Mouse (Mus musculus) heart, postnatal 36 days (tissue): Measurements from ENCODE around the gene Clcn2. TPM values are rescaled to one million over a fixed set of nuclear protein-coding genes. Genes with fewer than 3 reads are reported as not detected.

Experiments used
- DNase-seq, 2 experiments: peaks; one replicate each; pipeline ENCODE4 v3.0.0; 2021 to 2022
- intact Hi-C: fragments of 180-260 bp; cut with DNase I; formaldehyde crosslinking; loops from one replicate; pipeline ENCODE4 v1.15.1; 2025
- total RNA-seq, 2 experiments: library from RNA; stranded (reverse); gene quantifications; 2 replicates each; pipeline ENCODE4 v1.2.3; 2021

Clcn2 gene
- 1 to 10 TPM; 2.3 to 2.6 TPM for total RNA-seq

- intact Hi-C loops, result loop anchor here (1.0 to 2.0 kb wide), 2 partner anchors 21 to 44 kb away; no protein-coding TSS in a partner anchor
- DNase-seq, result peak; percentile 98 to 99
Measured at GRCm38 (mm10) chr16:20717181-20717977, at the start of gene Clcn2, which contains the start of gene Polr2h. TSS of gene Clcn2 (minus strand) at chr16:20717746. TSS of gene Polr2h (plus strand) at chr16:20717665.

DNA sequence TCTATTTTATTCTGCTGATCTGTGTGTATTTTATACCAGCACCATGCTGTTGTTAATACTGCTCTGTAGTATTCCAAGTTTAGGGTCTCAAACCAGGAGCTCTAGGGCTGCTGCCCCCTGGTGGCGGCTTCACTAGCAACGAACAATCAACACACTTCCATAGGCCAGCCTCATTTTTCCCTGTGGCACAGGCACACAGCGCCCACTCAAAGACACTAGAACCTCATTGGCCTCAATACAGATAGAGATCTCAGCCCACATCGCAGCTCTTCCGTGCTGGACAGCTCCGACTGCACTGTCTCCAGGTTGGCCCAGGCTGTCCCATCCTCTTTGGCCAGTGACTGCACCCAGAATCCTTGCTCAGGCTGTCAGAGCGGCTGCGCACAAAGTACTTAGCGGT is 47.7 kb upstream of the Clcn2 start:
- DNase-seq, result peak; percentile 44 to 69
- intact Hi-C loops, result no loop called here

DNA sequence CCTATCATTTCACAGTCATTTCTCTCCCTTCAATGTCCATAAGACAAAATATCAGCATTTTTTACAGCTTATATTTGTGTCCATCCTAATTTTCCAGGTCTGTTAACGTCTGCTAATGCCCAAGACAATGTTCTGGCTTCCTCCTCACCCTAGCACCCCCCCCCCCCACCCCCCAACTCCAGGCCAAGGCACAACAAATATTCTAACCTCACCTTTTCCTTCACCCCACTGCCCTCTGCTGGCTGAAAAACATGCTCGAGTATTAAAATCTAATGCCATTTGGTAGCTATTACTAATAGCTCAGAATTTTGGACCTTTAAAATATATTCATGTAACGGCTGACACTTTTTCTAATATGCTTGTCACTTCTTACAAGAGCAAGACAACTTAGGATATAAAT is 44.1 kb upstream of the Clcn2 start:
- intact Hi-C loops, result loop anchor here (1.0 to 5.0 kb wide), 2 partner anchors 37 to 264 kb away; partner anchors contain the start of gene Eif2b5
- peak; percentile 45 to 67 for DNase-seq

DNA sequence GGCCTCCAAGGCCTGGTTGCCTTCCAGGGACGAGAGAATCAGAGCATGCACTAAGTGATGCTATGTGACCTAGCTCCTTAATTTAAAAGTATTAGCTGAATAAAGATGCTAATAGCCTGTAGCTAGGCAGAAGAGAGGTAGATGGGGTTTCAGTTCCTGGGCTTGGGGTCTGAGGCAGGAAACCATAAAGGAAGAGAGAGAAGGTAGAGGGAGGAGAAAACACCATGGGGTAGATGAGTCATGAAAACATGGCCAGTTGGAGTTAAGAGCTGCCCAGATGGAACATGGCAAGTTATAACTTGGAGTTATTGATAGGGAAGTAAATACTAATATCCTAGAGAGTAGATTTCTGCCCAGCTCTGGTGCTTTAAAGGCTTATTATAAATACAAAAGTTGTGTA is 39.8 kb upstream of the Clcn2 start:
- DNase-seq, result no peak
- intact Hi-C loops, result no loop called here

DNA sequence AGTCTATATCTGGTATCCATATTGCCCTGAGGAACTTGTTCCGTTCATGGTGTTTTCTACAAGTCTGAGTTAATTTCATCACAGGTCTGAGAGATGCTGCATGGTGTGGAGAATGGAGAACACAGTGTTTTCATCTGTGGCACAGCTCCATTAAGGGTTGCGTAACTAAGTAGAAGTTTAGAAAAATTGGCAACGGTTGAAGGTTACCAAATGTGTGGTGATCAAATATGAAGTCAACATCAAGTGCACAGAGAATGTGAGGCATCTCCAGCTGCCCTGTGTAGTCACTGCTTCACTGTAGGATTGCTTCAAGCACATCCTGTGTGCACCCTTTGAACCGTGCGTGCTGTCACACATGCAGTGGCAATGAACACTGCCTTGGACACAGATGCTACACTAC is 38.5 kb upstream of the Clcn2 start:
- peak; percentile 39 to 43 for DNase-seq
- intact Hi-C loops, result no loop called here

DNA sequence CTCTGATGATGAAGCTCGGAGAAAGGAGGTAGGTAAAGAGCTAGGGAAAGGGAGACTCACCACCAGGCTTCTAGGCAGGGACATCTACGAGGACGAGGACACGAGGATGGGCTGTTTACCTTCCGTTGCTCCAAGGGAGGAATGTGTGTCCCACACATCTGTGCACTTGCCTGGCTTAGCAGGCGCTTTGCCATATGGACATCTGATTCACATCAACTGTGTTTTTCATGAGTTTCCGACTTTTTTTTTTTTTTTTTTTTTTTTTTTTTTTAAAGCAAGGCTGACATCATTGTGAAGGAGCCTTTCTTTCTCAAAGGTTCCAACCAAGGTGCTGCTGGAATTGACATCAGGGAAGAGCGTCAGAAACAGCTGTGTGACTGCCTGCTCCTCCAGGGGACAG is 33.0 kb upstream of the Clcn2 start:
- intact Hi-C loops, result no loop called here
- peak in 1 of 2 experiments; percentile 22 for DNase-seq

DNA sequence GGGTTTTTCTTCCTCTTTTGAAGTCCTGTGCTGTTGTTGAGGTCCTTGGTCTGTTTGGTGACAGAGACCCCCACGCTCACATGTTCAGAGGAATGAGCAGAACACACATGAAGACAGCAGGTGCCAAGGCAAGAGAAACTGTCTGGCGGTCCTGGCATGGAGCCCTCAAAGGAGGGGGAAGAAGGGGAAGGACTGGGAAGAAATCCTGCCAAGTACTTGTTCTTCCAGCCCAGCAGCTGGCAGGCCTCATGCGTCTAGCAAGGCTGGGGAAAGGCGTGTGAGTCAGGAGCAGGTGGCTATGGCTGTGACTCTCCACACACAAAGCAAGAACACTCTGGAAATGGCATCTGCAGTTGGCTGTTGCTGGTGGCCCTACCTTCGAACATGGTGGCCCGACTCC is 29.1 kb upstream of the Clcn2 start:
- peak; percentile 75 to 80 for DNase-seq
- intact Hi-C loops, result no loop called here

DNA sequence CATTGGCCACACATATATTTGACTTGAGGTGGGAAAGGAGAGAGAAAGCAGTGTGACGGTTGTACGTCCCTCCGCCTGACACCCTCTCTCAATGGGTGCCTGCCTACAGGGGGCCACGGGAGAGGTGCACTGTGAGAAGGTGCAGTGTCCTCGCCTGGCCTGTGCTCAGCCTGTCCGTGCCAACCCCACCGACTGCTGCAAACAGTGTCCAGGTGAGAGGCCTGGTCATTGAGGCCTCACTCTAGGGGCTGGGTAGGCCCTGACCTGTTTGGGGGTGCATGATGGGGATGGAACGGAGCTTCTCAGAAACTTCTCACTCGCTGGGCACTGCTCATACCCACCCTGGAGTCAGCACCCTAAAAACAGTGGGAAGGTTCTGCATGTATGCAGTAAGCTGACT is 22.3 kb upstream of the Clcn2 start:
- no peak for DNase-seq
- intact Hi-C loops, result loop anchor here (10.0 kb wide), 1 partner anchor 155 kb away; no protein-coding TSS in a partner anchor

DNA sequence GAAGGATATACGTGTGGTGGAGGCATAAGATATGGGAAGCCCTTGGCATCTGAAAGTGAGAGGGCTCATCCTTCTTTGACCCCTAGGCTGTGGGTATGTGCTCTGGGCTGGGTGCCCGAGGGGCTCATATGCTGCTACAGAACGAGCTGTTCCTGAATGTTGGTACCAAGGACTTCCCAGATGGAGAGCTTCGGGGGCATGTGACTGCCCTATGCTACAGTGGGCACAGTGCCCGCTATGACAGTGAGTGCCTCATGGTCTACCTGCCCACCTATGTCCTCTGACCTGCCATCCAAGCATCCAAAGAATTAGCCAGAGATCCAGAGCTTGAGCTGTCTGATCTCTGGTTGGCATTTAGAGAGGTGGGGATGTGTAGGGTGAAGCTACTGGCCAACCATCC is 19.3 kb upstream of the Clcn2 start:
- intact Hi-C loops, result loop anchor here (10.0 kb wide), 1 partner anchor 158 kb away; no protein-coding TSS in a partner anchor
- no peak for DNase-seq

GRCm38 (mm10) chr16:20736168-20736567 is 18.6 kb upstream of the Clcn2 start:
- DNase-seq, result no peak
- intact Hi-C loops, result loop anchor here (10.0 kb wide), 1 partner anchor 159 kb away; no protein-coding TSS in a partner anchor

- DNase-seq, result no peak
- intact Hi-C loops, result loop anchor here (10.0 kb wide), 1 partner anchor 159 kb away; no protein-coding TSS in a partner anchor
Measured at GRCm38 (mm10) chr16:20735651-20736050, 18.1 kb upstream of the Clcn2 start.

DNA sequence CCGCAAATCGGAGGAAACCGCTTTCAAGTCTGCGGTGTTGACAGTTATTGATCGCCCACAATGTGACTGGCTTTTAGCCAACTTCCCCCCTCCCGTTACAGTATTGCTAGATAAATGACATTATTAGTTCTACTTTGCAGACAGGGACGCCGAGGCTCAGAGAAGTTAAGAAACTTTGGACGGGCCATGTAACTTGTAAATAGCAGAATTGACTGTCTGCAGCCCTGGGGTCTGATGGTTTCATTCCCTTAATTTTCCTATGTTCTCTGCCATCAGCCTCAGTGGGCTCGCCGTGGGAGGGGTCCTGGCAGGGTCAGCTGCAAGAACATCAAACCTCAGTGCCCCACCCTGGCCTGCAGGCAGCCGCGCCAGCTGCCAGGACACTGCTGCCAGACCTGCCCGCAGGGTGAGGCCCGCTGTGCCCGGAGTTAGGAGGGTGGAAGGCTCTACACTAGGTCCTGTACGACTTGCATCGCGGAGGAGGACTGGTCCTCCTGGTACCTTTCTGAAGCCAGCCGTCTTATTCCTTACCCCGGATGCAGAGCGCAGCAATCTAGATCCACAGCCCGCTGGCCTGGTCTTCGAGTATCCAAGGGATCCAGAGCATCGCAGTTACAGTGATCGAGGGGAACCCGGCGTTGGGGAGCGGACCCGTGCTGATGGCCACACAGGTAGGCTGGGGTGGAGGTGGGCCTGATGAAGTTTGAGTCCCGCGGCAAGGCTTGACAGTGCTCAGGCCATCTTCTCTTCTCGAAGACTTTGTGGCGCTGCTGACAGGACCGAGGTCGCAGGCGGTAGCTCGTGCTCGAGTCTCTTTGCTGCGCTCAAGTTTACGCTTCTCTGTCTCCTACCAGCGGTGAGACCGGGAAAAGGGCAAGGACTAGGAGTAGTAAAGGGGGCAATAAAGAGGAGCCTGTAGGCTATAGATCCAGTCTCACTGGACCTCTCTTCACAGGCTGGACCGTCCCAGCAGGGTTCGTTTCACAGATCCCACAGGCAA is 16.5 kb upstream of the Clcn2 start, which contains the start of gene Thpo:
Gene Thpo (minus strand): TSS at position 781 of the 1,000 bp plus-strand sequence.
- DNase-seq, result no peak
- intact Hi-C loops, result loop anchor here (10.0 kb wide), 1 partner anchor 161 kb away; no protein-coding TSS in a partner anchor

- intact Hi-C loops, result loop anchor here (10.0 kb wide), 1 partner anchor 162 kb away; no protein-coding TSS in a partner anchor
- peak; percentile 63 to 69 for DNase-seq
Measured at GRCm38 (mm10) chr16:20732925-20733730, 15.6 kb upstream of the Clcn2 start, which contains the start of gene Chrd. TSS of gene Chrd (plus strand) at chr16:20733127.

- intact Hi-C loops, result loop anchor here (10.0 kb wide), 1 partner anchor 162 kb away; no protein-coding TSS in a partner anchor
- no peak for DNase-seq
Measured at GRCm38 (mm10) chr16:20732251-20732924, 14.8 kb upstream of the Clcn2 start.

DNA sequence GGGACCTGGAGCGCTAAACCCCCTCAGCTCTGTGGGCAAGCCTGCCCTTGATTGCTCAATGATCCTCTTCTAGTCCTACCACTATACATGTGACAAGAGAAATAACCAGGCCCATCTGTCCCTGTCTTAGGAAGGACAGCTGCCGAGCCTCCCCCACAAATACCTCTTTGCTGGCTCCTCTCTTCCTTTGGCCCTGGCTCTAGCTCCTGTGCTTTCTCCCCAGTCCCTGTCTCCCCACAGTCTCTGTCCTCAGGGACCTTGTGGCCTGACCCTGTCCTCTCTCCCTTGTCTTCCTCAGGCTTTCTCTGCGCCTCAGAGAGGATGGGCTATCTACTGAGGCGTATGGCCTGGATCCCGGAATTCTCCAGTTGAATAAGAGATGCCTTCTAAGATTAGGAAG is 14.1 kb upstream of the Clcn2 start:
- no peak for DNase-seq
- intact Hi-C loops, result loop anchor here (10.0 kb wide), 1 partner anchor 163 kb away; no protein-coding TSS in a partner anchor

DNA sequence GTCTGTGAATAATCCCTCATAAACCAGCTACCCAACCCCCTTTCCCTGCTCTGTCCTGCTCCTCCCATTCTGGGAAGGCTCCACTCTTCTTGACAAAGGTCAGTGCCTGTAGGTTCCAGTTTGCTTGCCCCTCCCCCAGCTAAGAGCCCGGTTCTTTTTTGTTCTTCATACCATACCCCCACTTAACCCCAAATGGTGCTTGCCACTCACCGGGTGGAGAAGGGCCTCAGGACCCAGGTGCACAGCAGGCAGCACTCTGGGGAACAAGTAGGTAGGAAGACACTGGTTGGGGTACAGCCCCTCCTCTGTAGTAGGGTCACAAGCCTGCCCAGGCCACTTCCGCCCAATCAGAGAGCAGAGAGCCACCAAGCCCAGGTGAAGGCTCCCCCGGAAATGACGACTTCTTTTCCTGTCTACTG is 12.8 kb upstream of the Clcn2 start:
- DNase-seq, result no peak

DNA sequence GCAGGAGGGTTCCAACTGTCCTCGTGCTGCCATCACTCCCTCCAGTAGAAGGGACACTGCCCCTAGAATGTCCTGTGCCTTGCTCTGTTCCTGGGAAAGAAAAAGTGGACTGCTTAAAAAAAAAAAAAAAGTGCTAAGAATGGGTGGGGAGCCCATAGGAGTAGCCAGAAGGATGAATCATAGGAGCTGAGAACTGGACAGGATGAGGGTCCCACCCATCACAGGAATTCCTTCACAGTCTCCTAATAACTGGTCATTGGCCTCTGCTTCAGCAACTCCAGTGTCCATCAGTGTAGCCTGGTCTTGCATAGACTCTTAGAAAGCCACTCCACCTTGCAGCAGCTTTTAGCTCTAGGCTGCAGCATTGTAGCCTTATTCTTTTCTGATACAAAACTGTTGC is 8.8 kb upstream of the Clcn2 start:
- DNase-seq, result no peak
- intact Hi-C loops, result no loop called here

More for the DNA sequence above, 12.8 kb upstream of the Clcn2 start:
- intact Hi-C loops, result loop anchor here (10.0 kb wide), 1 partner anchor 164 kb away; no protein-coding TSS in a partner anchor

DNA sequence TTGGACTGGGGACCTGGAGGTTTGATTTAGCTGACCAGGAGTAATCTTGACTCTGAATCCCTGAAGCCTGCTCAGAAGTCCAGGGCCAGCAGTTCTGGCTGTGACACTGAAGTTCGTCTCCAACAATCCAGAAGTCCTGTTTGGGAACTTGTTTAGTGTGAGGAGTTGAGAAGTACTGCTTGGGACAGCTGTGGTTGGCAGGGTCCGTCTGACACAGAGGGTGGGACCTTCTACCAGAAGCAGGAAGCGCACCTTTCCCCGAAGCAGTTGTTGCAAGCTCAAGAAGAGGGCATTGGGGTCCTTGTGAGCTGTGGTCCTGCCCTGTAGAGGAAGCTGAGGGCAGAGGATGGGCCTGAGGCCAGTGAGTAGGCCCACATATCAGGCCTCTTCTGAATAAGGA is 8.2 kb upstream of the Clcn2 start:
- intact Hi-C loops, result no loop called here

DNA sequence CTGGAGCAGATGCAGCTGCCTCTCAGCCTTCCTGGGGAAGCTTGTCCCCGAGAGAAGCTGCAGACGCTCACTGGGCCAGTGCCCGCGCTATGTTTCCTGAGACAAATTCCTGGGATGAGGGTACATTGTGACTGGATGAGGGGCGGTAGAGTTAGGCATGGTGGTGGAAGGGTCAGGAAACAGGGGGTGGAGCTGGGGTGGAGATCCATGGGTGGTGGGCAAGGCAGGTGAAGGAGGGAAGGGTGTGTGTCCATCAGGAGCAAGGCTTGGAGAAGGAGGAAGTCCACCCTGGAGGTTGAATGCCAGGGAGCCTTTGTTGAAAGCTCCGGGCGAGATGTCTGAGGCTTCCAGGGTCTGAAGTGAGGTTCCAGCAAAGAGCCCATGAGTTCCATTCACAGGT is 7.8 kb upstream of the Clcn2 start:
- DNase-seq, result no peak
- intact Hi-C loops, result no loop called here

More for the DNA sequence above, 8.2 kb upstream of the Clcn2 start:
- DNase-seq, result no peak
